Mouse (Mus musculus) layer of hippocampus, adult 11-12 months (tissue): Measurements from ENCODE around the gene Dcun1d5.
A peak's percentile ranks its signal among the peaks of the same experiment; 100 is the strongest.
"Not testable (repeated sequence)": the region's sequence is repeated elsewhere in the genome, so short reads cannot be mapped to it uniquely, and the experiment has no call there.

Experiments used
- DNase-seq: peaks from one replicate; pipeline ENCODE4 v3.0.0; 2022; ENCODE audit warnings: low spot score

Dcun1d5 gene

DNA sequence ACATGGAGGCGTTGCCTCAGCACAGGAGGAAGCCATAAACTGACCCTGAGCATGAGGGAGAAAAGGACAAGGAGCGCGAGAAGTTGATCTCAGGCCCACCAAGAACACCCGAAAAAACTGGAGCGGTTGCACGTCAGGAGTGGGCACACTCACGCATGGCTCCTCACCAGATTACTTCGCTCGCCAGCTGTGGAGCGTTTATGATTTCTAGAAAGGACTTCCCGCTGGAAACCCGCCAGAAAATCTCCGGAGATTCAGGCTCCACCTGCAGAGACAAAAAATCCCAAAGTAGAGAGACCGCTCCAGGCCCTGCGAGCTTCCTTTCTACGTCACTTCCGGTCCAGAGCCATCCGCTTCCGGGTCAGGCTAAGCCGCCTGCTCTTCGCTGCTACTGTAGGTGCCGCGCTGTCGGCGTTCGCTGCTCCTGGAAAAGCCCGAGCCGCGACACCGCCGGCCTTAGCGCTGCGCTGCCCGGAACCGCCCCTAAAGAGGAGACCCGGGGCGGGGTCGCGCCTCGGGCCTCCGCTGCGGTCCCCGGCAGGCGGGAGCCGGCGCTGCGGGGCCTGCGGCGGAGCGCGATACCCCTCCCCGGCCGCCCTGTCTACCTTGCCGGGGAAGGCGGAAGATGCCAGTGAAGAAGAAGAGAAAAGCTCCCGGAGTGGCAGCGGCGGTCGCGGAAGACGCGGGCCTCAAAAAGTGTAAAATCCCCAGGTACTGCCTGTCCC is at the start of gene Dcun1d5, which contains the start of gene Dync2h1:
Gene Dcun1d5 (plus strand): TSS at position 349 of the 725 bp plus-strand sequence.
Gene Dync2h1 (minus strand): TSS at position 275 of the 725 bp plus-strand sequence.
- peak; percentile 92 for DNase-seq

DNA sequence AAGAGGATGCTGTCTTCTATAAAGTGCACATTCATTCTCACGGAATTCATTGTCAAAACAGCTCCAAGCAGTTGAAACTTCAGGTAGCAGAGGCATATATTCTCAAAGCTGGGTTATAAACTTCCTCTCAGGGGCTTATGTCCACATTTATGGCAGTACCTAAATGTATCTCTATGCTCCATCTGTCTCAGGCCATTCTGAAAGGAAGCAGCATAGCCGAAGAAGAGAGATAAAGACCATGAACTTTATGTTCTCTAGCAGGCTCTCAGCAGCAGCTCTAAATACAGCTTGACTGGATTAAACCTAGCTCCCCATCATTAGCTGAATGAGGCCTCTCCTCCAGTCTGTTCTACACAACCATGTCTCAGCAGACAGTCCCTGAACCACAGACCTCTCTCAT is 29.9 kb upstream of the Dcun1d5 start:
- DNase-seq, result no peak

DNA sequence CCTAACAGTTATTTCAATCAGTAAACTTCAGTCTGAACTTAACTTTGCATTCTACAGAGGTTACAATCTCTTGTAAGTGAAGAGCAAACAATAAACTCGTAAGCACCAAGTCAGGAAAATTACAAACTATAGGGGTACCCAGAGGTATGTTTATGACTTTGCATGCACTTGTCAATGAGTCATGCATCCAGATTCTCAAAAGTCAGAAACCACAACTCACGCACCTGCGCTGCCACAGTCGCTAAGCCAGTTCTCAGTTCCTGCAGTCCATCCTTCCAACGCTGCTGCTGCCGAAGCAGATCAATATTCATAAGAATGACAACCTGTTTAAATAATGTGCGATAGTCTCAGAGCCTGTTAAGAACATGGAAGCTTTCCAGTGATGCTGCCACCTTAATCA is 25.7 kb upstream of the Dcun1d5 start:
- DNase-seq, result no peak

DNA sequence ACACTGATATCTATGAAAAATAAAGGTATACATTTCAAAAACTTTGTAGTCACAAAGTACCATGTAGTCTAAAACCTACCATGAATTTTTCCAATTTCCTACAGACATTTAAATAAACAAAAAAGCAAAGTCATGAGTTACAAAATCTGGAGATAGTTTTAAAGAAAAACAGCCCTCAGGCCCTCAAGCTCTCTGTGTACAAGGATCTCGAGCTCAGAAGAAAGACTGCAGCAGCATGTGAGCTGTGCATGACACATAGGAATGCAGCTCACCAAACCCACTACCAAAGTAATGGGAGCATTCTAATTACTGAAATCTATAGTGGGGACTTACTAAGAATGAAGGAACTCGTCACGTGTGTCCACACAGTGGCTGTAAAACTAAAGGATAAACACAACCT is 24.6 kb upstream of the Dcun1d5 start:
- no peak for DNase-seq

DNA sequence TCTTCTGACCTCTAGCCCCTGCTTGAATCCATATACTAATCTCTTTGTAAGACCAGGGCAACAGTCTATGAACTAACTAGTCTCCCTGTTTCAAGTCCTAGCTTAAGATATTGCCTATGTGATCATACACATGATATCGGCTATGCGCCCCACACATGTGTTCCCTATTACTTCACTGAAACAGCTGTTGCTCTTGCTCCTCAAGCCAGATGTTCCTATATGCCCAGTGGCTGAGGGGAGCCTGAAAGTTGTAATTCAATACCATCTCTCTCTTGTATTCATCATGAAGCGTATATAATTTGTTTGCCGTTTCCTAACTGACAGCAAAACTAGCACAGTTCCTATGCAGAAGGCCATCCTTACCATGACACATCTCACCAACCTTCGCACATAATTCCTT is 23.6 kb upstream of the Dcun1d5 start:
- DNase-seq, result no peak

DNA sequence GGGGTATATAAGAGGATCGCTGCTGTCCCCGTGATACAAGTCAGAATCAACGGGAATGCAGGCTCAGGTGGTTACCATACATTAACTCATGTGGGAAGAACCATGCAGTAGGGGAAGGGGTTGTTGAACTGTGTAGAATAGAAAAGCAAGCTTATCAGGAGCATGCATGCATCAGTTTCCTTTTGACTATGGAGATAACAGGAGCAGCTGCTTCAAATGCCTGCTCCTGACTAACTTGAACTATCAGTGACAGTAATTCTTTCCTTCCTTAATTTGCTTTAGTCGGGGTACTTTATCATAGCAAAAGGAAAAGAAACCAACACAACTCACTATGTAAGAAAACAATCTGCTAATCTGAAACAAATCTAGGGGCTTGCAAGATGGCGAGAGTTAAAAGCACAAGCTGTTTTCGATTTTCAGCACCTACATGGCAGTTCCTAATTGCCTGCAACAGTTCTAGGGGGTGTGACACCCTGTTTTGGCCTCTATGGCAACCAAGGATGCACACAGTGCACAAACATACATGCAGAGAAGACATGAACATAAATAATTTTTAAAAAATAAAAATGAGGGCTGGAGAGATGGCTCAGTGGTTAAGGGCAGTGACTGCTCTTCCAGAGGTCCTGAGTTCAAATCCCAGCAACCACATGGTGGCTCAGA is 16.9 kb upstream of the Dcun1d5 start:
- no peak for DNase-seq

DNA sequence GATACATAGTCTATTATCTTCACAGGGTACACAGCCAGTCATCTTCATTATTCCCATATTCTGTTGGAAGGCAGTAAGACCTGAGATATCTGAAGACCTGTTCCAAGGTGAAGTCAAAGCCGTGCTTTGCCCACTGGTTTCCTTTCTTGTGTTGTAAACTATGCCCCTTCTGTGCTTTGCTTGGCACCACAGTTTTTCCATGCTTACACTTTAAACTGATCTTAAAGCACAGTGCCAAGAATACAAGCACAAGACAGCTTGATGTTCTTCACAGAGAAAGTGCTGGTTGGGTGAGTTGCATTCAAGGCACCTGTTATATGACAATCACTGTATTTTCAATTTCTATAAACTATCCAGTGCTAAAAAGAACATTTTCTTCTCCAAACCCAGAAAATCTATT is 10.6 kb upstream of the Dcun1d5 start:
- DNase-seq, result no peak

DNA sequence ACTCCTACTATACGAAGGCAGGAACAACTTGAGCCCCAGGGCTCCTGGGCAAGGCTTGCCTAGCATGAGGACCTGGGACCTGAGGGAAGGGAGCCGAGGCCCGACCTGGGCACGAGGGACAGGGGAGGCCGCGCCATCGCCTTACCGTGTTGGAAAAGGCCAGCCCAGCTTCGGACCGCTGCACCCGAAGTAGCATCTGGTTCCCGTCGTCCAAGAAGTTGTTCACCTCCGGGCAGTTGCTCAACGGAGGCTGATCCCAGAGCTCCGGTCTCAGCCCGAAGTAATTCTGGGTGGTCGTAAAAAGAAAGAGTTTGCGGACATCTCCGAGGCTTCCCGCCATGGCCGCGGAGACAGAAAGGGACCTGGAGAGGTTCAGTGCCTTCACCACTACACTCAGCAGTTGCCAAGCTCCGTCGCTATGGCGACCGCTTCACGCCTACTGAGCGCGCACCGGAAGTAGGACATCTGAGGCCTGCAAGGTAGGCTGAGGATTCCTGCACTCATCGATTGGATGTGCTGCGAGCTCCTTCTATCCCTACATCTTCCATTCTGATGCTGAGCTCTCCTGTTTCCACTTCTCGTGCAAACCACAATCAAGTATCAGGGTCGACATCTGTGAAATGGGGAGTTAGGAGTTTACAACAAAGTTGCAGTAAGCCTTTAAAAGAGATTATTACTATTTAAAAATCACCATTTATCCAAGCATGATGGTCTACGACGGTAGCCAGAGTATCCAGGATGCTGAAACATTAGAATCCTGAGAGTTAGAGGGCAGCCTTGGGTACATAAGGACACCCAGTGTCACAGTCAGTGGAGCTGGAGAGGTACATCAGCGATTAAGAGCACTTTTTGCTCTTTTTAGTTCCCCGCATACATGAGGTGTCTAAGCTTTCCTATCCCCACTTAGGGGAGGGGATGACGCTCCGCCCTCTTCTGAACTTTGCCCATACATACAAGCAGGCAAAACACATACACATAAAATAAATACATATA is 7.4 kb upstream of the Dcun1d5 start:
- DNase-seq, result peak; percentile 94

DNA sequence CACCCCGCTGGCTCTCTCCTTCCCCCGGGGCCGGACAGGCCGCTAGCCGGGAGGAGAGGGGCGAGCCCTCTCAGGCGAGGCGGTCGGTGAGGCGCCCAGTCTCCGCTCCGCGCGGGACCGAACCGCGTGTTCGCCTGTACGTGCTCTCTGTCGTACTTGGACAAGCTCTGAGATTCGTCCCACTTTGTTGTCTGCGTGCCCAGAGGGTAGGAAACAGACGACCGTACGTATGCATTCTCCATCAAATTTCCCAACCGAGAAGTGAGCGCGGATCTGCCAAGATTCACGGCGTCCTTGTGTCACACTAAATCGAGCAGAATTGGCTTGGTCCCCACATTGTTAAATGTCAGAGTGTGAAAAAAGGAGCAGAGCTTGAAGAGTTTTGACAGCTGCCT is 574 bp downstream of the Dcun1d5 start:
- DNase-seq, result peak; percentile 23

DNA sequence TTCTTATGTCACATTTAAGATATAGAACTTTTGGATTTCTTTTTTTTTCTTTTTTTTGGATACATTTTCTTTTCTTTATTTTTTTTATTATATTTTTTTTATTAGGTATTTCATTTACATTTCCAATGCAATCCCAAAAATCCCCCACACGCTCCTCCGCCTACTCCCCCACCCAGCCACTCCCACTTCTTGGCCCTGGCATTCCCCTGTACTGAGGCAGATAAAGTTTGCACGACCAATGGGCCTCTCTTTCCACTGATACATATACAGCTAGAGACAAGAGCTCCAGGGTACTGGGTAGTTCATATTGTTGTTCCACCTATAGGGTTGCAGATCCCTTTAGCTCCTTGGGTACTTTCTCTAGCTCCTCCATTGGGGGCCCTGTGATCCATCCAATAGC is 6.4 kb downstream of the Dcun1d5 start:
- not testable (repeated sequence) for DNase-seq

DNA sequence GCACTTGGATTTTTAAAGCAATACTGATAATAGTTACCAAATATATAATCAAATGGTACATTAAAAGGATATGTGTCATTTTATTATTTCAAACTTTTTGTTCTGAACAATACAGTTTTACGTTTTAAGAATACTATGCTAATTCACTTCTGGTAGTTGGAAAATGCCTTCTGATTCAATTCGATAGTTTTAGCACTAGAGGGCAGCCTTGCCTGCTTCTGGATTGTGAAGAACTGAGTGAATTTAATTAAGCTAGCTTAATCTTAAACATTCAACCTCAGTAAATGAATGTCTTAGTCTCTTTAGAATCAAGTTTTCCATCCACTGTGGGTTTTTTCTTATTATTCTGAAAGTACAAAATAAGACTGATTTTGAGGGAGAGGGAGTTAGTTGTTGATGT is 31.9 kb downstream of the Dcun1d5 start:
- no peak for DNase-seq

DNA sequence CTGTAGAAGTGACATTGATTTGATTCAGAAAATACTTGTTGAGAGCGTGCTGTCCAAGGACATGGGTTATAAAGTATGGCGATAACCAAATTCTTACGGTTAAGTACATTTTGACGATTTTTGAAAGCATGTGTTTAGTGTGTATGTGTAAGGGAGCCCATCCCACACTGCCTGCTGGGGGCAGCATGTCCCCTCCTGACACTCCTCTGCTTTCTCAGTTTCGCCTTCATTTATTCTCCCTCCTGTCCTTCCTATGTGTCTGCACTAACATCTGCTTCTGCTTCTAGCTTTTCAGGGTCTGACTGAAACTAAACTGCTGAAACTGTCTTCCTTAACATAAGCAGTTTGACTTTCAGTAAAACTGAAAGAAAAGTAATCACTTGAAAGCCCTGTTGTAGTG is 36.7 kb downstream of the Dcun1d5 start:
- DNase-seq, result no peak

DNA sequence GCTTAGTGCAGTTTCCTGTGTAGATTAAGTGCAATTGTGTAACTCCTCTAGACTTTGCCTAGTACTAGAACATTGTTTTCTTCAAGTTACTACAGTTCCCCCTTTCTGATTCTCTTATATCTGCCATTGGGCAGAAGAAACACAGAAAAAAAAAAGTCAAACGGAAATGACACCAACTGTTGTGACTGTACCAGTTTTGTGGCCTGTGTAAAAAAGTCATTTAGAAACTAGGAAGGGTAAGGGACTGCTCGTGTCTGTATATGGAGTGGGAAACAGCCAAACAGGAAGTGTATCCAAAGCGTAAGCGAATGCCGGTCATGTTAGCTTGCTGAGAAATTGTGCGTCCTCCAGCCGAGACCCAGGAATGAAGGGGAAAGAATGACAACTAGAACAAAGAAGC is 37.1 kb downstream of the Dcun1d5 start:
- no peak for DNase-seq

DNA sequence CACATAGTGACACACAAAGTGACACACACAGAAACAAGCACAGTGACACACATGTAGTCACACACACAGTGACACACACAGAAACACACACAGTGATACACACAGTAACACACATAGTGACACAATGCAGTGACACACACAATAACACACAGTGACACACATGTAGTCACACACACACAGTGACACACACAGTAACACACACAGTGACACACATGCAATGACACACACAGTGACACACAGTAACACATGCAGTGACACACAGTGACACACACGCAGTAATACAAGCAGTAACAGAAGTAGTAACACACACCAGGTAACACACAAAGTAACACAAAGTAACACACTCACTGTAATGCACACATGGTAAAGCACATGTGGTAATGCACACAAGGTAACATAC is 54.3 kb downstream of the Dcun1d5 start:
- no peak for DNase-seq

DNA sequence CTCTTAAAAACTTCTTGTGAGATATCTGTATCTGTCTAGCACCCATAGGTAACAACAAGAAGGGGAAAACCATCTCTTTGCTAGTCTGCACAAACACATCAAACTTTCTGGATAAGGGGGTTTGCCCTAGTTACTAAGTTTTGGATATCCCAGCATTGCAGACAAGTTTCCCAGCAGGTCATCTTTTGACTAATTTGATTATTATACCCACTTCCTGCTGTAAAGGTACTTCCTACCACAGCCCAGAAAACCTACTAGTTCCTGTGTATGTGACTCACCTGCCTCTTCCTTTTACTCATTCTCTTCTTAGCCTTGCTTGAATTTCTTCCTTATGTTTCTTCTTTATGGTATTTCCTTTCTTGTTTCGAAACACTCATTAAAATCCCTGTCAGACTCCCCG is 55.6 kb downstream of the Dcun1d5 start:
- DNase-seq, result no peak

DNA sequence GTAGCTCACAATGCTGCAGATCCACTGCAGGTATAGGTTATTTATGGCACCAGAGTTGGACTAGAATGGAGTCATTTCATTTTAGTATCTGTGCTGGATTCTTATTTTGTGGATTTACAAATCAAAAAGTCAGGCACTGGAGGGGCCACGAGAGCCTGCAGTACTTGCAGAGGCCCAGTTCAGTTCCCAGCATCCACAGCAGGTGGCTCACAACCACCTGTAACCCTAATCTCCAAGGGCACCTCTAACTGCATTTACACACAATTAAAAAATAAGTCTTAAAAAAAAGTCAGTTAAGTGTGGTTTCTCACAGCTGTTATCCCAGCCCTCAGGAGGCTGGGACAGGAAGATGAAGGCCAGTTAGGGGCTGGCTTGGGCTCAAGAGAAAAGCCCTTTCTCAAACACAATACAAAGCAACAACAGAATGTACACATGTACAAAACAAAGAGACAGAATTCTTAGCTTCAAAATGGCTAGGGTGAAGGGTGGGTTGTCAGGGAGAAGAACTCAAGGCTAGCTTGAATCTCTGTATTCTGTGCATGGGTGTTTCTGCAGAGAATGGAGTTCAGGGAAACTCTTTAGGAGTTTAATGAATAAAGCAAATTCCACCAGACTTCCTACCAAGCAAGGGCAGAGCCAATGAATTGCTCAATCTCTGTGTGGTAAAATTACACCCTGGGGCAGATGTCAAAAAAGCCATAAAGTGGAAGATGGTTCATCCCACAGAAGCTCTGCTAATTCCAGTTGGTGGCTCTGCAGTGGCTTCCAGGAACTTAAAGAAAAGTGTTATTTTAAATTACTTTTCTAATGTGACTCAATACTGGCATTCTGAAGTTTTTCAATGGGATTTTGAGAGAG is 68.7 kb downstream of the Dcun1d5 start:
- DNase-seq, result no peak
